Mouse (Mus musculus): ENCODE results near the gene Cntln.

The Cntln gene

DNA sequence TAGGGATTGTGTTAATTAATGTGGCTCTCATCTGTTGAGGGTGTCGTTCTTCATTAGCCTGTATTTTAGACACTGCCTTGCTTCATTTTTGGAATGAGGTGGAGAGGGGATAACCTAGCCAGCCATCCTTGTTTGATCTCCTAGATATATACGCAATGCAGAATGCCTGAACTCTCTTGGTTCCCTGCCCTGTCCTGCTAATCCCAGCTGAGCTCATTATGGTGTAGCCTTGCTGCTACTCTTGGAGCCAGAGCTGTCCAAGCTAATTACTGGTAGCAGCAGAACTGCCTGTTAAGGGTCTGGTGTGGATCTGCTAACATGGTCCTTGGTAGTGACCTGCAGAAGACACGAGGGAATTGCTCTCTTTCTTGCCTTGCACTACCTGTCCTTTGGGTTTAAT is 122.7 kb downstream of the Cntln start:
- in situ Hi-C loops (cut with MboI; ENCODE audit: low pct_unique_long_range_greater_than_20kb in 1 of 2, low sequenced_read_pairs in 2 of 2, unreplicated experiment in 1 of 2), result no loop called here

DNA sequence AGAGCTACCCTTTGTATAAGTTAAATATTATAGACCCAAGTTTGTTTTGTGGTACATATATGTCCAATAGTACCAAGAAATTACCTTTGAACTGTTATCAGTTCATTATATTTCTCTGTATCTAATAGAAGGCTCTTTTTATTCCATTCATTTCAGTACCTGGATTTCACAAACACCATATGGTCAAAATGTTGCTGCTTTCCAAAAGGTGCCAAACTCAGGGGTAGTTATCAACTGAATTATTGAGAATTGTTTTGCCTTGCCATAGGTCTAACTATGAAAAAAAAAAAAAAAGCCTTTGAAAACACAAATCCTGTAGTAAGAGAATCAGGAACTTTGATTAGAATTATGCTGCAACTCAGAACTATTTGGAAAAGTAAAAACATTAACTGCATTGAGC is 126.7 kb downstream of the Cntln start:
- in situ Hi-C loops (cut with MboI; ENCODE audit: low pct_unique_long_range_greater_than_20kb in 1 of 2, low sequenced_read_pairs in 2 of 2, unreplicated experiment in 1 of 2), result no loop called here

DNA sequence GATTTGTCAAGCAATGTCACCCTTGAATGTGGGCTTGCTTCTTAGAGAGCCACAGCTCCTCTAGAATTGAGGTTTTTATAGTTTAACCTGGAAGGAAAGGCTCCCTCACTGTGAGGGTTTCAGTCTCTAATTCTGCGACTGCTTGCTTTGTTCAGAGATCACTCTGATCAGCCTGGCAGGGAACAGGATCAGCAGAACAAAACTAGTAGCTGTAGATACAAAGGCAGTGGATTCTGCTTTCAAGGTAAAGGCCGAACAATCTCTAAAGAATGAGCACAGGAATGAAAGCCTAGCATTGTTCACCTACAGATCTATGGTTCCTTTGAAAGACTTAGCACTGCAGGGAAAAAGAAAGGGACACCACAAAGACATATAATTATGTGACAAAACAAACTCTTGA is 161.6 kb downstream of the Cntln start:
- in situ Hi-C loops (cut with MboI; ENCODE audit: low pct_unique_long_range_greater_than_20kb in 1 of 2, low sequenced_read_pairs in 2 of 2, unreplicated experiment in 1 of 2), result no loop called here

DNA sequence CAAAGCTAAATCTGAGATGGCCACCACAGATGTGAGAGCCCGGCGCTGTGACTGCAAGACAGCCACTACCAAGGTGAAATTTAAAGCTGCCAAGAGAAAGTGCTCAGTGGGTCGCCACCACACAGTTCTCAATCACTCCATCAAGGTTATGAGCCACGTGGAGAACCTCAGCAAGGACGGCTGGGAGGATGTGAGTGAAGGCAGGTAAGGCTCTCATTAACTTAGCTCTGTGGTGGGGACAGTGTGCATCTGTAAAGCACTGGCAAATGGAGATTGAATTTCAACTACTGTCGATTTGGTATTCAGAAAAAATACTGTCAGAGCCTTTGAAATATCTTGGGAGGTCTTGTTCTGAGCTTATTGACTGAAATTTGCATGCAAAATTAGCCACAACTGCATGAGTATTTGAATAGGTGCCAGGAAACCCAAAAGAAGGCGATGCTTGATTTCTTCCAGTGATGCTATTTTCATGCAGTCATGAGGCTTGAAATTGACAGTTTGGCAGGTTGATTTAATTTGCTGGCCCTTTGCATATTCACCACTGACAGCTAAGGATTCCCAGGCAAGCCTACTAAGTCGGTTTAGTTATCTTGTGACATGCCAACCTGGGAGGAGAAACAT is 165.9 kb downstream of the Cntln start:
- in situ Hi-C loops (cut with MboI; ENCODE audit: low pct_unique_long_range_greater_than_20kb in 1 of 2, low sequenced_read_pairs in 2 of 2, unreplicated experiment in 1 of 2), result no loop called here

DNA sequence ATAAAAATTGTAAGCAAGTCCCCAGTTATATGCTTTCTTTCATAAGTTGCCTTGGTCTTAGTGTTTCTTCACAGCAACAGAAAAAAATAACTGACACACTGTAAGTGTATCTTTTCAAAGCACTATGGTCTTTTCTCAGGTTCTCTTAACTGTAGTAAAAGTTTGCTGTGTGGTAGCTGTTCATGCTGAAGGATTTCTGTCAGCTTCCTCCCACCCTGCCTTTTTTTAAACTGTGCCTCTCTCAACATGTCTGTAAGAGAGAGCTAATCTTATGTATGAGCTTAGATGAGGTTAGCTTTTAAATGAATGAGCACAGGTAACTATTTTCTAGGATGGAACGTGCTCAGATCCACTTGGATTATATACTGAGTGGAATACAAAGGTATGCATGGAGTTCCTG is 170.5 kb downstream of the Cntln start:
- in situ Hi-C loops (cut with MboI; ENCODE audit: low pct_unique_long_range_greater_than_20kb in 1 of 2, low sequenced_read_pairs in 2 of 2, unreplicated experiment in 1 of 2), result no loop called here

DNA sequence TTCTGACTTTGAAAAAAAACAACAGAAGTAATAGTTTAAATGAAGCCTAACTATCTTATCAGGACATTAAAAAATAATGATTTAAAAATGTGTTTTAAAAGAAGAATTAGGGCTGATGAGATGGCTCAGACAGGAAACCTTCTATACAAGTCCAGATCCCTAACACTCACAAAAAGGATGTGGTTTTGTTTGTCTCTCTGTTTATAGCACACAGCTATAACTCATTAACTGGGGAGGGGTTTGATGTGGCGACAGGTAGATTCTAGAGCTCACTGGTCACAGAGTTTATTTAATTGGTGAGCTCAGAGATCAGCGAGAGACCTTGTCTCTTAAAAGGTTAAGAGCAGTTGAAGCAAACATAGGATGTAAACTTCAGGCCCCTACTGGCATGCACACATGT is 175.5 kb downstream of the Cntln start:
- in situ Hi-C loops (cut with MboI; ENCODE audit: low pct_unique_long_range_greater_than_20kb in 1 of 2, low sequenced_read_pairs in 2 of 2, unreplicated experiment in 1 of 2), result no loop called here

DNA sequence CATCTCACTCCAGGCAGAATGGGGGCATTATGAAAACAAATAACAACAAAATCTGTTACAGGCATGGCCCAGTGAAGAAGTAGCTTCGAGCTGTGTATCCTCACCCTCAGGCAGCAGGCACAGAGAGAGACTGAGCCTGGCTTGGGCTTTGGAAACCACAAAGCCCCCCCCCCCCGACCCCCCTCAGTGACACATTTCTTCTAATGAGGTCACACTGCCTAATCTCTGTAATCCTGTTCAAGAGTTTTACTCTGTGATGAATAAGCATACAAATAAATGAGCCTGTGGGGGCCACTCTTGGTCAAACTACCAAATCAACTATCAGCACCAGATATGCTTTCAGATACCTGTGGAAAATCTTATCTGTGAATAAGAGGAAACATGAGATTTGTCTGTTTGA is 177.6 kb downstream of the Cntln start:
- in situ Hi-C loops (cut with MboI; ENCODE audit: low pct_unique_long_range_greater_than_20kb in 1 of 2, low sequenced_read_pairs in 2 of 2, unreplicated experiment in 1 of 2), result no loop called here

DNA sequence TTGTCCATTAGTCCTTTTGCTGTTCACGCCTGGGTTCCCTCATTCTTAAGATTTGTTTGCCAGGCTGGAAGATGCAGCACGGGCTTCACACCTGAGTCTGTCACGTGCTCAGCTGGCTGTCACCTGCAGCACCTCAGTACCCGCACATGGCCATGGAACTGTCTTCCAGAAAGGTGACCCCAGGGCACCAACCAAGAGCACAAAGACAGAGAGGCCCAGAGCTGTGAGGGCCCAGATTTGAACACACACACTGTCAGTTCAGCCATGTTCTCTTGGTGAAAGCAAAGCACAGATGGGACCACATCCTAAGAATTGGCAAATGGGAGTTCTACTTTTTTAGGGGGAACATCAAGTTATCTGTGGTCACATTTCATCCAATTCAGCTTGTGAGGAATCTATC is 211.9 kb downstream of the Cntln start:
- in situ Hi-C loops (cut with MboI; ENCODE audit: low pct_unique_long_range_greater_than_20kb in 1 of 2, low sequenced_read_pairs in 2 of 2, unreplicated experiment in 1 of 2), result loop anchor here (25.0 kb wide), 2 partner anchors 234 to 259 kb away; no protein-coding TSS in a partner anchor

DNA sequence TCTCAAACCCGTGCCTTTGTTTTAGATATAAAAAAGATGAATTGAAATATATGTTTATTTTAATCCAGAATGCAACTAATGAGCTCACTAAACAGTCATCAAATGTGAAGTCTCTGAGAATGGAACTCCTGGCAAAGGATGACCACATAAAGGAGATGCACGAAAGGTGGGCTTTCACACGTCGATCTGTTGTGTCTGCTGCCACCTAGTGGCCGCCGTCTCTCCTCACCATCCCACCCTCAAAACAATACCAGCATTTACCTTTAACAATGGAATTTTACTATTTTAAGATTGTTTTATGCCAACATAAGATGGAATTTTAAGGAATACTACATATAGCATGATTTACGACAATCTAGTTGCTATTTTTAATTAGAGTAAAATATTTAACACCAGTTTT is 212.6 kb downstream of the Cntln start:
- in situ Hi-C loops (cut with MboI; ENCODE audit: low pct_unique_long_range_greater_than_20kb in 1 of 2, low sequenced_read_pairs in 2 of 2, unreplicated experiment in 1 of 2), result loop anchor here (25.0 kb wide), 2 partner anchors 234 to 259 kb away; no protein-coding TSS in a partner anchor

DNA sequence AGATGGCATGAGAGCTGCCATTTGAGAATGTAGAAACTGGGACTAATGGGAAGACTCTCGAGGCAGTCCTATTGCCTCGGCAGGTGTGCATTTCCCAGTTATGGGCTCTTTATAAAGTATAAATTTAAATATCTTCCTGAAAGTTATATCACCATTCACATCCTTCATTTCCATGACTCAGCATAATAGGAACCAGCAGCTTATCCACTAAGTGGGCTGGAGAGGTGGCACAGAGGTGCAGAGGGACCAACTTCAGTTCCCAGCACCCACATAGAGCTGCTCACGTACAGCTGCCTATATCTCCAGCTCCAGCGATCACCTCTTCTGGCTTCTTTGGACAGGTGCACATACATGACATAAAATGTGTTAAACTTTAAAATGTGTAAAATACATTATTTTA is 218.1 kb downstream of the Cntln start:
- in situ Hi-C loops (cut with MboI; ENCODE audit: low pct_unique_long_range_greater_than_20kb in 1 of 2, low sequenced_read_pairs in 2 of 2, unreplicated experiment in 1 of 2), result no loop called here

DNA sequence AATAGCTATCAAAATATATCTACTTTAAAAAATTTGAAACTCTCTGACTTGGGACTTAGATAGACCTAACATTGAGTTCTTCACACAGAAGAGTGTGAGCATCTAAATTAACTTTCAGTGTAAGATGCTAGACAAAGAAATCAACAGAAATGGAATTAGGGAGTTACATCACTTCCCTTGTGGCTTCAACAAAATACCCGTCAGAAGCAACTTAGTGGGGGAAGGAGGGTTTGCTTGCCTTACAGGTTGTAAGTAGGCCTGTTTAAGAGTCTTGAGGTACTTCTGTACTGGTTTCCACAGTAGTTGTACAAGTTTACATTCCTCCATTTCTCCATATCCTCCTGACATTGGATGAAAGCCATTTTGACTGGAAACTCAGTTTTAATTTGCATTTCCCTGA is 222.3 kb downstream of the Cntln start:
- in situ Hi-C loops (cut with MboI; ENCODE audit: low pct_unique_long_range_greater_than_20kb in 1 of 2, low sequenced_read_pairs in 2 of 2, unreplicated experiment in 1 of 2), result no loop called here

DNA sequence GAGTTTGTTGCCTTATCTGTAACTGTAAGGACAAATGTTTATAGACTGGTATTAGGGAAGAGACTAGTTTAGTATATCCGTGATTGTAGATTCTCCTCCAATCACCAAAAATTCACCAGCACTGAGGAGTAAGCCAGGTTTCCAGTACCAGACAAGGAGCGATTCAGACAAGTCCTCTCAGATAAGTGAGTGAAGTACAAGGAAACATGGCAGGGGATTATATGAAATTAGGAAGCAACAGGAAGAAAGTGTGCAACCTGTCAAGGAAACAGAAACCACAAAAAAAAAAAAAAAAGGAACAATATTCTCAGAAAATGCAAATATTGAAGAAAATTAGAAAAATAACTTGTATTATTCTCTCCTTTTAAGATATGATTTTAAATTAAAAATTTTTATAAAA is 222.9 kb downstream of the Cntln start:
- in situ Hi-C loops (cut with MboI; ENCODE audit: low pct_unique_long_range_greater_than_20kb in 1 of 2, low sequenced_read_pairs in 2 of 2, unreplicated experiment in 1 of 2), result no loop called here

DNA sequence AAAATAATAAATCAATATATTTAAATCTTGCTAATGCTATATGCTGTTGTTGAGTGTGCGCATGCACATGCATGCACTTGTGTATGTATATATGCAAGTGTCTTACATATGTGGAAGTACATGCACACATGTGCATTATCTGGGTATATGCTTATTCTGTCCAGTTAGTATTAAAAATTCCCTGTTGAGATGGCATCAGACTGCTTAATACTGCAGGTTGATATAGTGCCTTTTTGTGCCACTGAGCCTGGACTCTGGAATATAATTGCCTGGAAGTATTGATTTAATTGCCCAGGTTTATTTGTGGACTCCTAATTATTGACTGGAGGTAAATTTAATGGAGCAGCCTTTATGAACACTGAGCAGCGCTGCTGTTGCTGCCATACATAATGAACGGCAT is 236.2 kb downstream of the Cntln start:
- in situ Hi-C loops (cut with MboI; ENCODE audit: low pct_unique_long_range_greater_than_20kb in 1 of 2, low sequenced_read_pairs in 2 of 2, unreplicated experiment in 1 of 2), result no loop called here

DNA sequence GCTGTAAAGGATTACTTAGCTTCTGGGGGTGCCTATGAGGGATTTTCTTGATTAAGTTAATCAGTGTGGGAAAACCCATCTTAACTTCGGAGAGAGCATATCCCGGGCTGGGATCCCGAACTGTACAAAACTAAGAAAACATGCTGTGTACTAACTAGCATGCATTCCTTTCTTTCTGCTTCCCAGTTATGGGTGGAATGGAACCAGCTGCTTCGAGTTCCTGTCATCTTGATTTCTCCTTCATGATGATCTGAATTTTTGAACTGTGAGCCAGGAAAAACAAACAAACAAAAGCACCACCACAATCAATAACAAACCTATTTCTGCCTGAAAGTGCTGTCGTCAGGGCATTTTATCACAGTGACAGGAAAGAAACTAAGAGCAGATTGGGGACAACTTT is 265.6 kb downstream of the Cntln start:
- in situ Hi-C loops (cut with MboI; ENCODE audit: low pct_unique_long_range_greater_than_20kb in 1 of 2, low sequenced_read_pairs in 2 of 2, unreplicated experiment in 1 of 2), result loop anchor here (25.0 kb wide), 2 partner anchors 538 to 1388 kb away; no protein-coding TSS in a partner anchor

DNA sequence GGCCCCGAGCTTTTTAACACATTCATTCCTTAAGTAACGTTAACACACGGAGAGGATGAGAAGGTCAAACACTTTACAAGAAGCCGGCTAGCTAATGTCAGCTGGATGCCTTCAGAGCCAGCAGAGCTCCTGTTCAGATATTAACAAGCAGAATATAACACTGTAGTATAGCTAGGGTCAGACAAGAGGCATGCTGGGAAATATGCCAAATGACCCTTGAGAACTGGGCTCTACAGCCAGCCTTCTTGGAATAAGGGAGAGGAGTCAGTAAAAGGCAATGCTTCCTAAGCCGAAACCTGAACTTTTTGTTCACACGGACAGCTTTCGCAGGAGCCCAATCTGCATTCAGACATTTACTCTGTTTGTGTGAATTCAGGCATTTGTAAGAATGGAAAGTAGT is 267.8 kb downstream of the Cntln start:
- in situ Hi-C loops (cut with MboI; ENCODE audit: low pct_unique_long_range_greater_than_20kb in 1 of 2, low sequenced_read_pairs in 2 of 2, unreplicated experiment in 1 of 2), result loop anchor here in 1 of 2 experiments (25.0 kb wide), 1 partner anchor 1385 kb away; no protein-coding TSS in a partner anchor

DNA sequence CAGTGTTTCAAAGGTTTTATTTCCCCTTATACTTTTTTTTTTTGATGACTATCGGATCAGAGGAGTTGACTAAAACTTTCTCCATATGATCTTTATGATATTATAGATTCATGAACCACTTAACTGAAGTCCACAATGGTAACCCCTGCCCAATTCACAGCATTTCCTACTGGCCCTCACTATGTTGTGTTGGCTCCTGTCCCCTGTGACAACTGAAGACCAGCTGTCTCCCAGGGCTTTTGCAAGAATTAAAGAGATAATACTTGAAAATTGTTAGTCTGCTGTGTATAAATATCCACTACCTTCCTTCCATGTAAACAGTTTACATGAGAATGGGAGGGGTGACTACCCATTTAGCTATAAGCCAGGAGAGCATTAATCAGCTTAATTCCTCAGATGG is 270.3 kb downstream of the Cntln start:
- in situ Hi-C loops (cut with MboI; ENCODE audit: low pct_unique_long_range_greater_than_20kb in 1 of 2, low sequenced_read_pairs in 2 of 2, unreplicated experiment in 1 of 2), result loop anchor here in 1 of 2 experiments (25.0 kb wide), 1 partner anchor 1383 kb away; no protein-coding TSS in a partner anchor

DNA sequence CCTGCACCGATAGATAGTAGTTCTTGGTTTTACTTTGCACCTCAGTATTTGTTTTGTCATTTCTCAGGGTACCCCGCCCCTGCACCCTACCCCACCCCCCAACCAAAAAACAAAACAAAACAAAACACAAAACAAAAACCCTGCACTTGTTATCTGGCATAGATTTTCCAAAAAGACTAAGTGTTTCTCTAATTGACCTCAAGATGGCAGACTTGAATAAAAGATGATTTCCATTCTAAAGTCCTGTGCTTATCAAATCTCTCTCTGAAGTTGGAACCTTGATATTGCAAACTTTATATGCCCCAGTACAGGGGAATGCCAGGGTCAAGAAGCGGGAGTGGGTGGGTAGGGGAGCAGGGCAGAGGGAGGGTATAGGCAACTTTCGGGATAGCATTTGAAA is 277.0 kb downstream of the Cntln start:
- in situ Hi-C loops (cut with MboI; ENCODE audit: low pct_unique_long_range_greater_than_20kb in 1 of 2, low sequenced_read_pairs in 2 of 2, unreplicated experiment in 1 of 2), result loop anchor here (10.0 to 25.0 kb wide), 3 partner anchors 644 to 1384 kb away; no protein-coding TSS in a partner anchor

DNA sequence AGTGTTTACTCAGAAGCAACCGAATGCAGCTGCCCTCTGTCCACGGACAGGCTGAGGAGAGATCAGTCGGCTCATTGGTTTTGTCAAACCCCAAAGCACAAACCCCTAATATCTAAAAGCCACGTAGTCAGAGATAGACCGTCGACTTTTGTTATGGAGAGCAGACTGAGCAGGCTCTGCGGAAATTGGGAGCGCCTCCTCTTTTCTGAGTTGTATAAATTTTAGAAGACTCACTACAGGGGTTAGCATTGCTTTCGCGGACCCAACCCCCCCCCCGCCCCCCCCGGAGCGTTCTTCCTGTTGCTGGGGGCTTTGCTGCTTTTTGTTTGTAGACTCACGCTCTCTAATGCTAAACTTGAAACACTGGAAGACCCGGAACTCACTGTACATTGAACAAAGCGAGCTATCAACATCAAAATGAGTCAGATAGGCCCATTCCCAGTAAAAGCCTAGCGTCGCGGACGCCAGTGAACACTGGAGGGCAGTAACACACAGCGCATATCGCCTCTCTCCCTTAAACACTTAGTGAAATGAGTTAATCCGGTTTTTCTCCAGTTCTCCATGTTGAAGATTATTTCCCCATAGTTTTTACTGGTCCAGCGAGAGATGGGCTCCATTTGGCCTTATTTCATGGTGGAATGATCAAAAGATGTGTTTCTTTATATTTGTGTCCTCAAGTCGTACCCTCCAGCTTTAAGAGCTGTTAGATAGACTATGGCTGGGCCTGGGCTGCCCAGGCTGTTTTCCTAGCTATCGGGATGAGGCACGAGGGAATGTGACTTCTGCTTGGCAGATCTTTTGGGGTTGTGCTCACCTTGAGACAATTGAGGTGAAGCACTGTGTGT is 278.6 kb downstream of the Cntln start:
- in situ Hi-C loops (cut with MboI; ENCODE audit: low pct_unique_long_range_greater_than_20kb in 1 of 2, low sequenced_read_pairs in 2 of 2, unreplicated experiment in 1 of 2), result loop anchor here (10.0 to 25.0 kb wide), 3 partner anchors 642 to 1382 kb away; no protein-coding TSS in a partner anchor

DNA sequence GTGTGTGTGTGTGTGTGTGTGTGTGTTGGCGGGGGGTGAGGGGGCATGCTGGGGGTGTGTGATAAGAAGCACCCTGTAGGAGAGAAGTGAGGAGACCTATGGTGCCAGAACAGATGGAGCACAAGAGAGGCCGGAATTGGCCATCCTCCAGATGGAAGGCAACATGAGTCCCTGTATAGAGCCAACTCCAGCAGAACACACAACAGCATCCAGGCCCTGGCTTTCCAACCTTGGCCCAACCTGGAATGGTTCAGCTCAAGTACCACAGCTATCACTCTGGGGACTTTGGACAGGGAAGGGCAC is 279.2 kb downstream of the Cntln start:
- in situ Hi-C loops (cut with MboI; ENCODE audit: low pct_unique_long_range_greater_than_20kb in 1 of 2, low sequenced_read_pairs in 2 of 2, unreplicated experiment in 1 of 2), result loop anchor here (10.0 to 25.0 kb wide), 3 partner anchors 642 to 1382 kb away; no protein-coding TSS in a partner anchor

DNA sequence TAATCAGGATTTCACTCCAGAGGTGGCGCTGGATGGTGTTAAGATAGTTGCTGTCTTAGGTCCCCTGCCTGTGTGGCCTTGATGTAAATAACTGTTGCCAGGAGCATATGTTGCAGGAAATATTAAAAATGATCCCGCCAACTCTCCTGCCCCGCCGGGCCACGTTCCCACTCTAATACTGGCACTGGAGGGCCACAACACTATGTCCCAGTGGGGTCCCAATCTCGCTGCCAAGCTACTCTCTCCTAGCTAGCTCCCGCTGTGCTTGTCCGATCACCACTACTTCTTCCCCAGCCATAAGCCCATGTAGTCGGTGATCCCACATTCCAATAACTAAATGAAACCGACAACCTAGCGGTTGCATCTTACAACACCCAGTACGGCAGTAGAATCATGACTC is 283.9 kb downstream of the Cntln start:
- in situ Hi-C loops (cut with MboI; ENCODE audit: low pct_unique_long_range_greater_than_20kb in 1 of 2, low sequenced_read_pairs in 2 of 2, unreplicated experiment in 1 of 2), result loop anchor here (10.0 to 25.0 kb wide), 3 partner anchors 637 to 1377 kb away; no protein-coding TSS in a partner anchor

All from mouse embryonic stem cell (cell line).